Mouse (Mus musculus) cerebellum, adult 9-11 months (tissue): ENCODE measurements around the gene Adgrv1.
A peak's percentile ranks its signal among the peaks of the same experiment; 100 is the strongest.

Experiments
- DNase-seq: peaks from one replicate; pipeline ENCODE4 v3.0.0; 2022

The Adgrv1 gene

DNA sequence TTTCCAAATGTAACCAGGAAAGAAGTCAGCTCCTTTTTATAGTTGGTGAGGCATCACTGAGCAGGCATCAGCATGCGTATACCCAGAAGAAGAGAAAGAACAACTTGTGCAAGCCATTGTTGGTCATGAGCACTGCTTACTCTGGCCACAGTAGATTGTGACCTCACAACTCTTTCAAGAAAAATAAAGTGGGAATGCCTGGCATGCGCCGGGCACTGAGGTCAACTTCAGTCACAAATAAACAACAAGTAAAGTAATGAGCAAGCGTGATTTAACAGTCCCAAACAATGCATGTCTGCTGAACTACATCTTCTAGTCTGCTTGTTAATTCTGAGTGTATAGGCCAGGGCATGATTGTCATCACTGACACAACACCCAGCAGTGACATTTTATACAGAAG is 499.6 kb downstream of the Adgrv1 start:
- DNase-seq, result no peak

DNA sequence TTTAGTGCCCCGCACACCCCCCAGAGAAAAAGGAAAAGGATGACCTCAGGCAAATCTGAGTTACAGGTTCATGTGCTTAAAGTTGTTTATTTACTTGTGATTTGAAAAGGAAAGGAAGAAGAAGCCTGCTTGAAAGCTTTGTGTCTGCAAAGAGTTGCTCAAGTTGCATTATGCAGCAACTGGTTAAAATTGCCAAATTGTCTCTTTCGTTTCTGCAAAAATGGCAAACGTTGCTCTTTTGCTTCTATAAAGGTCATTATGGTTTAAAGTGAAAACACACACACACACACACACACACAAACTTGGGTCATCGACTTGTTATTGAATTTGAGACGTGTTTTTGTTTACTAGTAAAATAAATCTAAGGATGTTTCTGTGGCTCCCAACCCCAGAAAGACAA is 500.3 kb downstream of the Adgrv1 start:
- DNase-seq, result no peak

DNA sequence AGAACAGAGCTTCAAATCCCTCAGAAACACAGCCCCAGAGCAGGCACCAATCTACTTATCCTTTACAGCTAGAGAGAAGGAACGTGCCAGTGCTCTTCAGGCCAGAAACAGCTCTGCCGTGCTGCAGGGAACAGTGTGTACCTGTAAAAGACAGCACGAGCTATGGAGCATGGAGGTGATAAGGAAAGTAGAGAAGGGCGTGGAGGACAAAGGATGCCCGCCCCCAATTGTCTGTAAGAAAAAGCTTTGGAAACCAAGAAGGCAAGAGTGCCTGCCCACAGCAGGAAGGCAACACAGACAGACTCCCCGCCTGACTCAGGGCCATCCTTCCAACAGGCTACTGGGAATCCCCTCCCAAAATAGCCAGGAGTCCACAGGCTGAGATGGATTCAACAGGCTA is 501.1 kb downstream of the Adgrv1 start:
- DNase-seq, result no peak

DNA sequence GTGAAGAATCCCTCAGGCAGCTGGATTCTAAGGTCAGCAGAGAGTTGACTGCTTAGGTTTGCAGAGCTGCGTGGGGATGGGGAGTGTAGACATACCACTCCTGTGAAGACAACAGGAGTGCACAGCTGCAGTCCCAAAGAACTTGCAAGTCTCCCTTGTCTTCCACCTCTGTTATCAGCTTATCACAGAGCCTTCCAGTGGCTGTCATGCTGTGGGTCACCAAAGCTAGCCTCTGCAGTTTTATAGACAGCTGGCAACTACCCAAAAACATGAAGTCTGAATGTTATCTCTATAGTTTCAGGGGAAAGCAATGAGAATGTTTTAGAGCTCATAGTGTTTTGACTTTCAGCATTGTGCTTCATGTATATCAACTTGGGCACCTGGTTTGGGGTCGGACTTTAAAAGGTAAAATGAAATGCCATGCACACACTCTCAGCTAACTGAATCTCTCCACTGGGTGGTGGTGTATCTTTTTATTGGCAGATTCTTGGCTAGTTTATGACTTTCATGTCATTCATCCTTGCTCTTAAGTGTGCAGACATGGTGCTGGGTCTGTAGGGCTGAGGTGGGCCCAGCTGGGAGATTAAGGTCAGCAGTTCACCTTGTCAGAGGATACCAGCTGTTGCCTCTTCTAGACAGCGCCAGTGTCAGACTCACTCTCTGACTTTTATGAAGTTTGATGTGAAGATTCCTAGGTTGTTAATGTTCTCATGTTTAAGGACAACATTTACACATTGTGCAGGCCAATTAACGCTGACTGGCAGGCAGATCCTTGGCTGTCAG is 502.0 kb downstream of the Adgrv1 start:
- DNase-seq, result no peak

DNA sequence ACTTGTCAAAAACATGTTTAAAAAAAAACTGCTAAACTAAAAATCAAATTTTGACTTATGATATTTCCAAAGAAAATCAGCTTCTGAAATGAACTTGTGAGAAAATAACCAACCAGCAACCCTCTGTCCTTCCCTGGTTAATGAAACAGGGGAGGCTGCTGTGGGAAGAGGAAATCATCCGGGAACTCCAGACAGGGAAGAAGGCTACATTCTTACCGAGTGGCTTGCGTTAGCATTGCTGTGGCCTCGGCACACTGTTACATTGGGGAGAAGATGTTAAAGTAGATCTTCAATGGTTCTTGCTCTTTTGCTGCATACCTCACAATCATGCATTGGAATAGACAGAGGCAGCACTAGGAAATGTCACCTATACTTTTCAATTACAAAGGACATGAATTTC is 507.1 kb downstream of the Adgrv1 start:
- no peak for DNase-seq

DNA sequence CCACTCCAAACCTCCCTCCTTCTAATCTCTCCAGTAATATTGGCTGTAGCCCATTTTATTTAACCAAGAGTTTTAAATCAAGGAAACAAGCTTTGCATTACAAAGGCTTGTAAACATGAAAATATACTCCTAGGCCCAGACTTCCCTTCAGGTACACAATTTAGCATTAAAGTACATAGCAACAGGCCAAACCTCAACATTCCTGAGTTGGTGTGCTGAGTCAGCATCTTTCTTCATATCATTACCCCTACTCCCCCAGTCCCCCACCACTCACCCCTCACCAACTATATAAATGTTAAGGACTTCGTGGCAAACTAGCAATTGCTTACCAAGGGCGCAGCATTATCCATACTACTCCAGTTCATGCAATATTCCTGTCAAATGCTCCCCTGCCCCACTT is 510.7 kb downstream of the Adgrv1 start:
- no peak for DNase-seq

DNA sequence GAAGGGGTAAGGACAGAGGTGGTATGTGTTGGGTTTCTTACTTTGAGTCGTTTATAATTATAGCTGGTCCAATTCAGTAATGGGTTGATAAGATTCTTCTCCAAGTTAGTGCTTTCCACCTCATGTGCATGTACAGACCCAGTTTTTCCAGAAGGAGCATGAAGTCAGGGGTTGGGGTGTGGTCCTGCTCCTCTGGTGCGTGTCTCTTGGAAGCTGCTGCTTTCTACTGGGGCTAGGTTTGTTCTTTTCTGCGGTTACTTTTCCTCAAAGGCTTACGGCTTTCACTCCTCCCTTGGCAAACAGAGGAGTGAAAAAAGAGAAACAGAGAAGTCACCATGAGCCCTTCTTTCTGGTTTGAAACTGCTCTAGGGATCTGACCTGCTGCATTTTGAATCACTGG is 522.5 kb downstream of the Adgrv1 start:
- DNase-seq, result no peak

DNA sequence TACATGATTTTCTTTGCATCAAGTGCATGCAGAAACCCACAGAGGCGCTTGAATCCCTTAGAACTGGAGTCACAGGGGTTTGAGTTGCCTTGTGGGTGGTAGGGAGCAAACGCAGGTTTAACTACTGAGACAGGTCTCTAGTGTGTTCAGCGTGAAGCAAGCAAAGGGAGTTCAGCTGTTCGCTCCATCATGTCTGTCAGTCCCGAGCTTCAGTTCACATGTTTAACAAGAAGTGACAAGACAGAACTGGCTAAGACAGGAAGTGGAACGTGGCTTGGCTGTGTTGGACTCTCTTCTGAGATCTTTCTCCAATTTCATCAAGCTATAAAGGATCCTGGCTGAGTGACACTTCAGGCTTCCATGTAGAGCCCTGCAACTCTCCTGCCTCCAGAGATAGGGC is 523.3 kb downstream of the Adgrv1 start:
- DNase-seq, result no peak

DNA sequence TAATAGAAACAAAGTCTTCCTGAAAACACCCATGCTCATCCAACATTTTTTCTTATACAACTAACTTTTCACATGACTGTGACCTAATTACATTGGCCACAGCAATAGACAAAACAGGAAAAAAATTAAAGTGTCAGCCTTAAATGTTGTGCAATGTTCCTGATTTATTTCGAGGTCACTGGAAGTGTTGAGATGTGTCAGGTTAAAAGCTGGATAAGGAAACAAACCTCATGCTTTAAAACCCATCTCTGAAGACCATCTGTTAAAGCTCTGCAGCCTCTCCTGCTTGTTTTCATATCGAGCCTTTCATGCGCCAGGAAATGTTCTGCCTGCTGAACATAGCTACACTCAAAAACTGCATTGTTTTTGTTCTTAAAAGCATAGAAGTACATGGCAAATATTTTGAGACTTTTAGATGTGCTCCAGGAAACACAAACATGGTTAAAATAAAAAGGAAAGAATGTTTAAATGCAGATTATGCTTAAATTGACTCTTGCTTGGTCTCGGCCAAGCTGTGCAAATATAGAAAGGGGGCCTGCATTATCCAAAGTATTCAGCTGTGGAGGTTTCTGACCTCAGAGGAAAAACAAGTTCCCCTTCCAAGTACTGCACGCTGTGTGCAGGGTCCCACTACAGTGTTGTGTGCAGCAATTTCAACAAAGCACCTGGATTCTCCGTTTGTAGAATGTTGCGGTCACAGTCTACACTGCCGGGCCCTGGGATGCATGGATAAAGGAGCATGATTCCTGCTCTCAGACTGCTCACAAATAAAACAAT is 524.2 kb downstream of the Adgrv1 start:
- no peak for DNase-seq

DNA sequence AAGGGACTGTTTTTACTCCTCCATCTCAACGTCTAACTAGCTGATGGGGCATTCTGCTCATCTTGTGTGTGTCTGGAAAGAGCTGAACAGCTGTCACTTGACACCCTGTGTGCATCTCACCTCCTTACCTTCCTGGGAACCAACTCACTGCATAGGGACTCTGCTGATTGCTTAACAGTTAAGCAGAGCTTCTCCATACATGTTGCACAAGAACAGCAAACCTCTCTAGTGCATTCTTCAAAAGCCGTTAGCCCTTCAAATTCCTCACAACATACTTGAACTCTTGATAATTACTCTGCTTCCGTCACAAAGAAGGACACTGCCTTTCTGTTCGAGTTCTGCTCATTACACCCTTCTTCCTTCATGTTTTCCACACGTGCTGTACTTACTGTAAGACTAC is 525.5 kb downstream of the Adgrv1 start:
- DNase-seq, result no peak

DNA sequence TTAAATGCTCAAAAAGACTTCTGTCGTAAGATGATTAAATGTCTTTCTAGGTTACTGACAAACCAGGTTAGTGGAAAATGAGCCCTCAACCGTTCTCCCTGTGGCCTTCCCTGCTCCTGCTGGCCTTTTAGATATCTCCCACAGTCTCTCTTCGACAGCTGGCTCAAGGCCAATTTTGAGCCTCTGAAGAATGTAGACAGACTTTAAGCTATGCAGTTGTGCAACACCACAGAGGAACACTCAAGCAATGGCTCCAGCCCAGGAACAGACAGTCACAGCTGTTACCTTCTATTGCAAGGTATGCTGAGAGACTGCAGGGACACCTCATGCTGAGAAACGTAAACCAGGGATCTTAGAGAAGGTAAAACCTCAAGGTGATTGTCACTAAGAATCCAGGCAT is 529.2 kb downstream of the Adgrv1 start:
- no peak for DNase-seq

DNA sequence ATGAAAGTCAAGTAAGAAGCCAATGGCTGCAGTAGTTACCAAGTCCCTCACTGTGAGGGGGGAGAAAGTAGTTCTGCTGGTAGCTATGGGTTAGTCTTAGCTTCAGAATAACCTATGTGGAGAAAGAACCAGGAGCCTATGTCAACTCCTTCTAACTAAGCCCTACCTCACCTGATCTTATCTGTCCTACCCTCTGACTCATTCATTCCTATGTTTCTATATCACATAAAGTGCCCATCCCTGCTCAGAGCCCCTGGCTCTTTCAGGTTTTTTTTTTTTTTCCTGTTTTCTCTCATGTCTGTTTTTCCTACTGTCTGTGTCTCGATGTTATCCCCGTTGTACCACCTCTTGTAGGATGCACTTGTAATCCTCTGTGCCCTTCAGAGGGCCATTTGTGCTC is 536.5 kb downstream of the Adgrv1 start:
- no peak for DNase-seq

DNA sequence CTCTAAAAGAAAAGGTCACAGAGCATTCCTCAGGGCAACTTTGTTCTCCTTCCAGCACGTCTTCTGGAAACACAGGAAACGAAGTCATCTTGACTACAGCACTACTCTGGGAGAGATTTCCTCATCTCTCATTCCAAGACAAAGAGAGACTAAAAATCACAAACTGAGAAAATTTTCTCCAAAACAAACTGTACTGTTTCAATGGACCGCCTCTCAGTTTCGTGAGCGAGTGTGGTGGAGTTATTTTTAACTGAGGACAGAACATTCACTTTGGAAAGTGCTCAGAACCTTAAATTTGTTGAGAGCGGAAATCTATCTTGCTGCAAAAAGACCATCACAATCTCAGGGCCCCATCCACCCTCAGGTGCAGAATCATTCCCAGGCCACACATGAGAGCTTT is 538.4 kb downstream of the Adgrv1 start:
- DNase-seq, result no peak

DNA sequence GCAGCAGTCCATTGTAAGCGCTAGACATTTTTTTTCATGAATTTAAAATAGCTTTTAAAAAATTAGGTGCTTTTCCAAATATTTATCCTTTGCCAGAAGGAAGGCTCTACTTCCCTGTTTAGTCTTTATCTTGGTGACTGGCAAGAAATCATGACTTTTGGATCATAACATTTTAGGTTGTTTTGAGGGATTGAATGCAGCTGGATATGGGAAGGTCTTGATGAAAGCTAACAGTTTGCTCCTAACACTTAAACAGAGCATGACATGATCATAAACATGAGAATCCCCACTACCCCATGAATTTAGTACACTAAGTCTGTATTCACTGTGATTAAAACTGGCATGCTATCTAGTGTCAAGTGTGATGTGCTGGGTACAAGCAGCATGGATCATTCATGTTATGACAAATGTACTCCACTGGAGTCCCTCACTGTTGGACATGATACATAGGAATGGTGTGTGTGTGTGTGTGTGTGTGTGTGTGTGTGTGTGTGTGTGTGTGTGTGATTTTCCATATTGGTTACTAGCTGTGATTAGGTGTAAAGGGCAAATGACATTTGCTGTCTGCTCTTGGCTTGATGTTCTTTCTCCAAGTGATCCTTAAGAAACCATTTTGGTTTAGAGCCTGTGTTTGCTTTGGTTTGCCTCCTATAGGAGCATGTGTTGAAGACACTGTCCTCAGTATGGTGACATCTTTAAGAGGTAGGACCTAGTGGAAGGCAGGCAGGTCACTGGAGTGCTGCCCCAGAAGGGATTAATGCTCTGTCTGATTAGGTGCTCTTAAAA is 542.7 kb downstream of the Adgrv1 start:
- DNase-seq, result no peak

DNA sequence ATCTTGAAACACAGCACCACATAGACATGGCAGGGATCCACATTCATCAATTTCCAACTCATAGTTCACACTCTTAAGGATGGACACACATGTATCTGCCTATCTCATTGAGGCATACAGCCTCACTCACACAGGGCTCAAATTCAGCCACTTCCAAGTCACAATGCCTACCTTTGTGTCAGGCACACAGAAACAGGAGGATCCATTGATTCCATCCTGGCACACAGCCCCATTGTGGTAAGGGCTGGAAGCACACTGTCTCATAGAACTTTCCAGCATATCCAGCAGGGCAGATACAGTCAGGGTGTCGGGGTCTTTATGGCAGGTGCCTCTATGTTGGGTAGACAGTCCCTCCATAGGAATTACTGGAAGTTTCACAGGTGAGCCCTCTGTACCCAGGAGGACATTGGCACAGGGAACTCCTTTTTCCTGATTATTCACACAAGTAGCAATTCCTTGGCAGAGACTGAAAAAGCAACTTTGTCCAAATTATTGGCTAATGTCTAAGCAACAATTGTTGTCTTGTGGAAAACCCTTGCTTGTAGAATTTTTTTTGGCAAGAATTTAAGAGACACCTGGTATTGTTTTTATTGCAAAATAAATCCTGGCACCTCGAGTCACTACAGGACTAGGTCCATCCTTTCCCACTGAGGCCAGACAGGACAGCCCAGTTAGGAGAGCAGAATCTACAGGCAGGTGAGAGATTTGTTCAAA is 545.8 kb downstream of the Adgrv1 start:
- DNase-seq, result peak; percentile 9

DNA sequence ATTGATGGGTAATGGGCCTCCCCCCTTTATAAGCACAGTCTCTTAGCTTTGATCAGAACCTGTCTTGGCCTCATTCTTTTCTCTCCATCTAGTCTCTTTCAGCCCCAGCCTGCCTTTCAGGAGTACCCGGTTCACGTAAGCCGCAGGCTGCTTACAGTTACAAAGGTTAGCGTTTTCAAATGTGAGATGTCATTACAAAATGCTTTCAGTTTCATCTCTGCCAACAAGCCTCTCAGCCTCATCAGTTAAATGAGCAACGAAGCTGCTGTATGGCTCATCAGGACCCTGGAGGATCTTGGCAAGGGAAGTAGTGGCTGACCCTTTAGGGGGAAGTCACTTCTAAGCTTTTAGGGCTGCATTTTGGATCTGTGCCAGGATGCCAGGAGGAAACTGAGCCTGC is 560.7 kb downstream of the Adgrv1 start:
- DNase-seq, result no peak

DNA sequence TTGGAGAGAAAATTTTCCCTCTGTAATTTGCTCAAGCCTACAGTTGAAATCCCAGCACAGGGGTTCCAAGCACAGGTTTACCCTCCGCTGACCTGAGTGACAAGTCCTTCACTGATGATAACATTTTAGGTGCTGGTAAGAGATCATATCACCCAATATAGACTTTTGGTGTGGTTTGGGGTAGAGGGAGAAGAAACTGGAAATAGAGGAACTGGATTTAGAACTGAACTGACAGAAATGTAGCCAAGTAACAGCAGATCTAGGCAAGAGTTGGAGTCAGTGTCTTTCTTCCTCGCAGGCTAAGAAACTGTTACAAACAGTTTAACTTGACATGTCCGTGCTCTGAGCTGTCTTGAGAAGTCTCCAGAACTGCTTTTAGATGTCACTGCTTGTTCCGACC is 581.5 kb downstream of the Adgrv1 start:
- DNase-seq, result no peak

DNA sequence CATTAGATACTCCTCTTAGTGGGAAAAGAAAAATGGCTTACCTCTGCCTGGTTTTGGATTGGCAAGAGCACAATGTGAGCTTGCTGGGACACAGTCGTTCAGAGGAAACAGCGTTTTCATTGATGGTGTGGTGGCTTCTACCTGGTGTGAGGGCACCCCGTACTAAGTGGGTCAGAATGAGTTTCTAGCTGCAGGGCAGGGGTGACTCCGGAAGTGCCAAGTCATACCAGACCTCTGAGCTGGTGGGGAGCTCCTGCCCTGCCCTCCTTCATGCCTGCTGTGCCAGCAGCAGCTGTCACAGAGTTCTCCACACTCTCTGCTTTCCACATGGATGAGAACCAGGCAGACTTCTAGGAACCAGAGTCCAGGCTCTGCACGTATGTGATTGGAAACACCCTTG is 582.0 kb downstream of the Adgrv1 start:
- no peak for DNase-seq

DNA sequence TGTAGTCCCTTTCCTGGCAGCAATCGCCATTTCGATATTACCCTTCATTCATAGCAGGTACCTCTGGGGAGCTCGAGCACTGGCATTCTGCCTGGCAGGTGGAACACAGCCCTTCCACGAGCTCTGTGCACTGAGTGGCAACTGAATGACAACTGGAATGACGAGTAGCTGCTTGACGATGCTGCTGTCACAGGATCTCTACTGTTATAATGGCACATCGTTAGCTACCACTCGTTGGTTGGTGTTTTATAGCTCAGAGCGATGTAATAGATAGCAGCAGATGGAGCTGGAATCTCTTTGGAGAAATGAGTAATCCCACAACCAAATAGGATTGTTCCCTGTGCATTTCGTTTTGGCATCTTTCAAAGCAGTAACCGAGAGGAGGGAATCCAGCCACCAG is 587.6 kb downstream of the Adgrv1 start:
- no peak for DNase-seq
